Mouse (Mus musculus): ENCODE measurements around the gene Fam174b. TPM values are rescaled to one million over a fixed set of nuclear protein-coding genes. Genes with fewer than 3 reads are reported as not detected.

Fam174b gene
- polyA plus RNA-seq, 1 experiment from 2014 or later, result 35.9 TPM

DNA sequence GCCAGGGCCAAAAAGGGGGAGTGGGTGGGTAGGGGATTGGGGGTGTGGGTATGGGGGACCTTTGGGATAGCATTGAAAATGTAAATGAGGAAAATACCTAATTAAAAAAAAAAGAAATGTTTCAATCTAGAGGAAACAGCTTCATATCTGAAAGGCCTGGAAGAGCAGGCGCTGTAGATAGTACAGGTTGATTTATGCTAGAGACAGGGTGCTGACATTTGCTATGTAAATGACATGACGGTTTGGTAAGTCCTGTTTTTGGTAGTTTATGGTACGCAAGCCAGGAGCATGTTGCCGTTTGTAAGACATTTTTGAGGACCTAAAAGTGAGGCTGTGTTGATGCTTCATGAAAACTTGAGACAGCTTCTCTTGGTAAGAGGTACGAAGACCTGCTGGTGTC is 24.6 kb downstream of the Fam174b start:
- Histone ChIP-seq H3K4me3 (ENCODE audit: low read depth, low read length) (no peak overlapping the region), H3K27me3 (ENCODE audit: control insufficient read depth, insufficient read depth, low read depth, low read length) (no peaks in the 10 kb centered on the region), H3K27ac (ENCODE audit: low read length) (no peak overlapping the region), H3K9me3 (replicated peaks; ENCODE audit: control insufficient read depth, low read length, poor library complexity, severe bottlenecking) (no peaks in the 10 kb centered on the region), H3K36me3 (ENCODE audit: control insufficient read depth, insufficient read depth, low read length) (no peaks in the 10 kb centered on the region), H3K4me2 (ENCODE audit: low read length) (no peak overlapping the region), H3K4me1 (ENCODE audit: control insufficient read depth, insufficient read depth, low read length) (no peaks in the 10 kb centered on the region), H3K9ac (ENCODE audit: low read depth, low read length) (no peak overlapping the region)
- no peak for ATAC-seq
- 93% methylated on average over 5 of the region's 5 CpGs for WGBS

- H3K36me3 ChIP-seq (ENCODE audit: control insufficient read depth, insufficient read depth, low read length), result no peaks in the 10 kb centered on the region
- ATAC-seq, result no peak
- no peaks in the 10 kb centered on the region for H3K9me3 ChIP-seq (replicated peaks; ENCODE audit: control insufficient read depth, low read length, poor library complexity, severe bottlenecking)
- H3K4me1 ChIP-seq (ENCODE audit: control insufficient read depth, insufficient read depth, low read length), result no peaks in the 10 kb centered on the region
- H3K4me2 ChIP-seq (ENCODE audit: low read length), result no peak overlapping the region
- no peaks in the 10 kb centered on the region for H3K27me3 ChIP-seq (ENCODE audit: control insufficient read depth, insufficient read depth, low read depth, low read length)
- no peak overlapping the region for H3K27ac ChIP-seq (ENCODE audit: low read length)
- H3K9ac ChIP-seq (ENCODE audit: low read depth, low read length), result no peak overlapping the region
- WGBS, result 79% methylated on average over 7 of the region's 7 CpGs
- no peak overlapping the region for H3K4me3 ChIP-seq (ENCODE audit: low read depth, low read length)
These were observed 25.2 kb downstream of the Fam174b start for GRCm38 (mm10) chr7:73765186-73765903.

GRCm38 (mm10) chr7:73769224-73769623 is 29.1 kb downstream of the Fam174b start:
- 92% methylated on average over 4 of the region's 4 CpGs for WGBS
- Histone ChIP-seq H3K9me3 (replicated peaks; ENCODE audit: control insufficient read depth, low read length, poor library complexity, severe bottlenecking) (no peaks in the 10 kb centered on the region), H3K9ac (ENCODE audit: low read depth, low read length) (no peak overlapping the region), H3K4me1 (ENCODE audit: control insufficient read depth, insufficient read depth, low read length) (peaks cover 2% of the 10 kb centered on the region; the same call in 1 of the 2 replicates), H3K27me3 (ENCODE audit: control insufficient read depth, insufficient read depth, low read depth, low read length) (no peaks in the 10 kb centered on the region), H3K4me2 (ENCODE audit: low read length) (no peak overlapping the region), H3K27ac (ENCODE audit: low read length) (no peak overlapping the region), H3K36me3 (ENCODE audit: control insufficient read depth, insufficient read depth, low read length) (no peaks in the 10 kb centered on the region), H3K4me3 (ENCODE audit: low read depth, low read length) (no peak overlapping the region)
- no peak for ATAC-seq

DNA sequence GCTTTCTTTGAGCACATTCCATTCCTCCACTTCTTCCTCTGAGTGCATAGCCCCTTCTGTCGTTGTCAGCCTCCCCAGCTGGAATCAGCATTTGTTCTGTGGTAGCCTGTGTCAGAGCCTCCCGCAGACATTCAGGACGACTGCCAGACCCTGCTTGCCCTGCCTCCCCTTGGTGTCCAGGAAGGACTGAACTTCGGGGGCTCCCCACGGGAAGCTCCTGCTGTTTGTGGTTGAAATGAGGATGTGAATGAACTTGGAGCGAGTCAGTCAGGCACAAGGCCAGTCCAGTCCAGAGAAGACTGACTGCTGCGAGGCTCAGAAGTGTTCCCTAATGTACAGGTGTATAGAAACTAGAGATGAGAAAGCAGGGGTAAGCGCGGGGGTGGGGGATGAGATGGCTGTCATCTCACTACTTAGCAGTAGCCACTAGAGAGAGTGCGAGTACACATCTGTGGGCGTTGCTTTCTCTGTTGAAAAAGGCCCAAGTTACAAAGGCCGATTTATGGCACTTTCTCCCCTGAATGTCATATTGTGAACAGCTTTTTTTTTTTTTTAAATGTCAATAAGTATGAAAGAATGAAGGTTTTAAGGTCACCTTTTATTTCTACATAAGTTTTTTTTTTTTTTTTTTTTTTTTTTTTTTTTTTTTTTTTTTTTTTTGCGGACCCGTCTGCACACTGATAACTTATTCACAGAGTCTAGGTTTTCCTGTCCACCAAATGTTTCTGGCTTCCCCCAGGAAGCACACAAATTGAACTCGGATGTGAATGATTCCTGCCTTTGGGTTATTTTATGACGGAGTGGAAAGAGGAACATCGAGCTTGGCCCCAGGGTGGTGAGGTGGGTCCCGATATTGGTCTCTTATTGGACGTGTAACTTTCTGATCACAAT is 31.5 kb downstream of the Fam174b start:
- peak; percentile 60; the same call in 1 of the 2 replicates for ATAC-seq
- H3K36me3 ChIP-seq (ENCODE audit: control insufficient read depth, insufficient read depth, low read length), result peaks cover 2% of the 10 kb centered on the region; the same call in 1 of the 2 replicates
- H3K27ac ChIP-seq (ENCODE audit: low read length), result no peak overlapping the region
- H3K27me3 ChIP-seq (ENCODE audit: control insufficient read depth, insufficient read depth, low read depth, low read length), result no peaks in the 10 kb centered on the region
- H3K4me1 ChIP-seq (ENCODE audit: control insufficient read depth, insufficient read depth, low read length), result peaks cover 2% of the 10 kb centered on the region; the same call in 1 of the 2 replicates
- H3K4me2 ChIP-seq (ENCODE audit: low read length), result 0 out of 2 replicates have a peak overlapping the region, but pooled peaks have one; percentile 28
- H3K9me3 ChIP-seq (replicated peaks; ENCODE audit: control insufficient read depth, low read length, poor library complexity, severe bottlenecking), result no peaks in the 10 kb centered on the region
- H3K9ac ChIP-seq (ENCODE audit: low read depth, low read length), result no peak overlapping the region
- WGBS, result 43% methylated on average over 19 of the region's 19 CpGs
- H3K4me3 ChIP-seq (ENCODE audit: low read depth, low read length), result no peak overlapping the region

DNA sequence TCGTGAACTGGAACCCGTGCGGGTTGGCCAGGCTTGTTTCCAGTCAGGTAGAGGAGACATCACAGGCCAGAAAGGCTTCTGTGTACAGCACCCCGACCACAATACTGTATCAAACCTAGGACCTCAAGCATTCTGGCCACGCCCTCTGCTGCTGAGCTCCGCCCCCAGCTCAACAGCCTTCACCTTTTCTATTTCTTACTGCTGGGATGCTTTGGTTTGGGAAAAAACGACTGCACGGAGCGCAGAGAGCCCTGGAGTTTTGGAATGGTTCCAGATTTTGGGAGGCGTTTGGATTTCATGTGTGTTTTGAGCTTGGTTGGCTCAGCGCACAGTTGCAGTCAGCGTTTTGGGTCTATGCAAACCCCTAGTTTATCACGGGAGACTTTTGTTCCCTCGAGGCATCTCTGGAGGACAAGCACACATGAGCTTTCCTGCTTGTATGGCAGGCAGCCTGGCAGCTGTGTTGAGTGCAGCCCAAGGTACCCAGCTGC is 32.2 kb downstream of the Fam174b start:
- Histone ChIP-seq H3K9me3 (replicated peaks; ENCODE audit: control insufficient read depth, low read length, poor library complexity, severe bottlenecking) (no peaks in the 10 kb centered on the region), H3K4me2 (ENCODE audit: low read length) (no peak overlapping the region), H3K4me3 (ENCODE audit: low read depth, low read length) (no peak overlapping the region), H3K9ac (ENCODE audit: low read depth, low read length) (no peak overlapping the region), H3K4me1 (ENCODE audit: control insufficient read depth, insufficient read depth, low read length) (peaks cover 2% of the 10 kb centered on the region; the same call in 1 of the 2 replicates), H3K27me3 (ENCODE audit: control insufficient read depth, insufficient read depth, low read depth, low read length) (no peaks in the 10 kb centered on the region), H3K27ac (ENCODE audit: low read length) (no peak overlapping the region), H3K36me3 (ENCODE audit: control insufficient read depth, insufficient read depth, low read length) (peaks cover 2% of the 10 kb centered on the region; the same call in 1 of the 2 replicates)
- no peak for ATAC-seq
- 69% methylated on average over 14 of the region's 14 CpGs for WGBS

GRCm38 (mm10) chr7:73774781-73775180 is 34.7 kb downstream of the Fam174b start:
- no peak for ATAC-seq
- 88% methylated on average over 9 of the region's 9 CpGs for WGBS
- H3K27ac ChIP-seq (ENCODE audit: low read length), result no peak overlapping the region

DNA sequence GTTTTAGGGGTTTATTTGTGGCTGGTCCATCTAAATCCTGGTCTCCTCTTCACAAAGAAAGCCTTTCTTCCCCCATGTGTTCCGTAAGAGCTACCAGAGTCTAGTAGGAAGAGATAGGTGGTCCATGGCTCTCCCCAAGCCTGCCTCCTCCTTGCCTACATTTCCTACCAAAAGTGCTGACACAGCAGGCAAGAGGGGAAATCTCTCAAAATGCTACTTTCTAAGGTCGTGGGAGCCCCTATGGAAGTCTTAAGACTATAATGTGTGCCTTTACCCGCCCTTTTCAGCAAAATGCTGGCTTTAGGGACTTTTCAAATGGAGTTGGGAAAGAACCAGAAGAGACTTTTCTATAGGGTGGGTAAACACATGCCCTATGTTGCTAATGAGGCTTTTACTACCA is 37.7 kb downstream of the Fam174b start:
- Histone ChIP-seq H3K27ac (ENCODE audit: low read length) (no peak overlapping the region), H3K4me2 (ENCODE audit: low read length) (no peak overlapping the region), H3K4me3 (ENCODE audit: low read depth, low read length) (no peak overlapping the region), H3K9ac (ENCODE audit: low read depth, low read length) (no peak overlapping the region), H3K4me1 (ENCODE audit: control insufficient read depth, insufficient read depth, low read length) (no peaks in the 10 kb centered on the region), H3K27me3 (ENCODE audit: control insufficient read depth, insufficient read depth, low read depth, low read length) (no peaks in the 10 kb centered on the region), H3K36me3 (ENCODE audit: control insufficient read depth, insufficient read depth, low read length) (peaks cover 2% of the 10 kb centered on the region; the same call in 1 of the 2 replicates), H3K9me3 (replicated peaks; ENCODE audit: control insufficient read depth, low read length, poor library complexity, severe bottlenecking) (no peaks in the 10 kb centered on the region)
- no peak for ATAC-seq
- 79% methylated on average over 3 of the region's 3 CpGs for WGBS

More at GRCm38 (mm10) chr7:73774781-73775180, 34.7 kb downstream of the Fam174b start:
- Histone ChIP-seq H3K9me3 (replicated peaks; ENCODE audit: control insufficient read depth, low read length, poor library complexity, severe bottlenecking) (no peaks in the 10 kb centered on the region), H3K4me1 (ENCODE audit: control insufficient read depth, insufficient read depth, low read length) (peaks cover 2% of the 10 kb centered on the region; the same call in 1 of the 2 replicates), H3K4me3 (ENCODE audit: low read depth, low read length) (no peak overlapping the region), H3K9ac (ENCODE audit: low read depth, low read length) (no peak overlapping the region), H3K27me3 (ENCODE audit: control insufficient read depth, insufficient read depth, low read depth, low read length) (no peaks in the 10 kb centered on the region), H3K36me3 (ENCODE audit: control insufficient read depth, insufficient read depth, low read length) (peaks cover 2% of the 10 kb centered on the region; the same call in 1 of the 2 replicates), H3K4me2 (ENCODE audit: low read length) (no peak overlapping the region)

DNA sequence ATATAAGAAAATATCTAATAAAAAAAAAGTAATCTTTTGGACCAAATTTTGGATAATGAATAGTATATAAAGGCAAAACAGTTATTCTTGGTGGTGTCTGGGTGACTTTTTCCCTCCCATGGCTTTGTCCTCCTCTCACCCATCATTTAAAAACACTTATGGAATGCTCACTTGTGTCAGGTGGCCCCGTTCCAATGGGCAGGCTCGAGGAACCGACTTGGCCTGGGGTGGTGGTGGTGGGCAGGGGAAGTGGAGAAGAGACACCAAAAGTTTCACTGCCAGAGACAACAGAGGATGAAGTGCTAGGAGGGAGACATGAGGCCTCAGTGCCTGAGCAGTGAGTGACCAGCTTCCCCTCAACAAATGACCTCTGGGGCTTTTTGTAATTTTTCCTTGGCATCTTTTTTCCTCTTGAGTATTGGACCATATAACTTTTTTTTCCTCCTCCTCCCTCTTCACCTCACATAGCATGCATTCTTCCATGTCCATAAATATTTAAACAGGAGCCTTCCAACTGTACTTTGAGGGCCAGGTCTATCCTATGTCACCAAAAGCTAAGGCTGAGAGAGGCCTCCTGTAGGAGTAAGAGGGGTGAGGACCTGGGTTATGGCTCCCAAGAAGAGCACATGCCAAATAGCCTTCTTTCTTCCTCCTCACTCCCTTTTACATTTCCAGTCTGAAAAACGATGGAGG is 44.8 kb downstream of the Fam174b start:
- Histone ChIP-seq H3K27me3 (ENCODE audit: control insufficient read depth, insufficient read depth, low read depth, low read length) (no peaks in the 10 kb centered on the region), H3K4me1 (ENCODE audit: control insufficient read depth, insufficient read depth, low read length) (no peaks in the 10 kb centered on the region), H3K27ac (ENCODE audit: low read length) (no peak overlapping the region), H3K9me3 (replicated peaks; ENCODE audit: control insufficient read depth, low read length, poor library complexity, severe bottlenecking) (no peaks in the 10 kb centered on the region), H3K36me3 (ENCODE audit: control insufficient read depth, insufficient read depth, low read length) (no peaks in the 10 kb centered on the region), H3K4me2 (ENCODE audit: low read length) (no peak overlapping the region), H3K9ac (ENCODE audit: low read depth, low read length) (no peak overlapping the region), H3K4me3 (ENCODE audit: low read depth, low read length) (no peak overlapping the region)
- no peak for ATAC-seq
- 86% methylated on average over 4 of the region's 4 CpGs for WGBS

Data from midbrain, embryonic 16.5 days (tissue).